15 mouse cellular contexts compared by ENCODE assay signal in the genomic region with DNA sequence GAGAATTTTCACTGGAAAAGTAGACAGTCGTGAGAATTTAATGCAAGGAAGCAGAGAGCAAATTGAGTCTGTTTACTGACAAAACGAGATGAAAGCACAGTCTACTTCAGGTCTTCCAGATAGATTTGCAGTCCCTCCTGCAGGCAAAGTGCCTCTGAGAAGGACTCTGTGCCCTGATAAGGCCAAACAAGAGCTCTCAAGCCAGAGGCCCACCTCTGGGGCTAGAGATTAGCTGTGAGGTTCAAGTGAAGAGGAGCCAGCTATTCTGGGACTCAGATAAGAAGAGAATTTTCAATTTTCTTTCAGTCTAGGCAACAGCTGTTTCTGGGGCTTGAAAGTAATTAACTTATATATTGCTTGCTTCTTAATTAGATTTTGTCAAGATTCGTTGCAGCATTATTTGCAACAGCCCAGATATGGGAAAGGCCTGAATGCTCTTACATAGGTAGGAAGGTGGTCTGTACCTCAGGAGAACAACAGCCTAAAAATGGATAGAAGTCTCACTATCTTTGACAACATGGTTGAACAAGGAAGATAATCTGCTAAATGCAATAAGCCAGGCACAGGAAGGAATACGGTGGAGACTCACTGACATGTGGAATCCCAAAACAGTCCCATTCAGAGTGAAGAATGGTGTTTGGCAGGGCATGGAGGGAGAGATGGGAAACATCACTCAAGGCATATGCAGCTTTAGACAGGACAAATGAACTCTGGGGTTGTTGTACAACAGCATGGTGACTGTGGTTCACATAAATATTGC.
A peak's percentile ranks its signal among the peaks of the same experiment; 100 is the strongest.
DNase-seq lines count a peak whose midpoint lies in the region; ATAC-seq and TF ChIP-seq lines count a peak whose summit lies in the region.
"Had no signal": no experiment of that assay in that cellular context is flagged by ENCODE, and none has a peak within 500 bp of the region (broad histone marks: within the 10 kb centered on the region; RNA-seq: fewer than 3 reads in every experiment).

No protein-coding gene starts in this region.

- ATAC-seq in hindbrain, embryonic 11.5 days (ENCODE audit: low FRiP score): no peak
- 0 out of 2 replicates have a peak, but pooled peaks have one; percentile 62 for ATAC-seq in heart, embryonic 14.5 days (ENCODE audit: insufficient number of reproducible peaks, insufficient read depth, low FRiP score, low read depth)
- ATAC-seq in liver, embryonic 15.5 days (ENCODE audit: insufficient read depth): peak; percentile 99
- ATAC-seq in kidney, embryonic 15.5 days (replicated peaks; ENCODE audit: low FRiP score): no peak

- WGBS in hindbrain, embryonic 10.5 days: 73% methylated on average over 4 of the region's 4 CpGs
- 70% methylated on average over 4 of the region's 4 CpGs for WGBS in hindbrain, embryonic 11.5 days
- WGBS in heart, embryonic 14.5 days: 6% methylated on average over 4 of the region's 4 CpGs
- WGBS in liver, embryonic 15.5 days (ENCODE audit: insufficient replicate concordance): 14% methylated on average over 4 of the region's 4 CpGs
- WGBS in kidney, embryonic 15.5 days: 54% methylated on average over 4 of the region's 4 CpGs

- TF ChIP-seq POLR2A in brain, embryonic 14.5 days (IDR thresholded peaks at IDR 0.05; ENCODE audit: borderline replicate concordance, extremely low read depth, insufficient read depth, insufficient read length, poor library complexity, severe bottlenecking): no peak

- H3K9me3 ChIP-seq in hindbrain, embryonic 10.5 days: no peaks in the 10 kb centered on the region
- H3K9me3 ChIP-seq in hindbrain, embryonic 11.5 days (ENCODE audit: control insufficient read depth, low read length): no peaks in the 10 kb centered on the region
- no peaks in the 10 kb centered on the region for H3K9me3 ChIP-seq in heart, embryonic 14.5 days (ENCODE audit: control insufficient read depth, low read length)
- no peaks in the 10 kb centered on the region for H3K9me3 ChIP-seq in liver, embryonic 15.5 days (replicated peaks)
- no peaks in the 10 kb centered on the region for H3K9me3 ChIP-seq in kidney, embryonic 15.5 days (replicated peaks)
- H3K9me3 ChIP-seq: limb, embryonic 12.5 days; megakaryocyte, embryonic 14.5 days had no signal

- H3K4me2 ChIP-seq in hindbrain, embryonic 11.5 days (replicated peaks; ENCODE audit: low read depth, low read length): no peak overlapping the region
- peak overlapping the region; percentile 50 for H3K4me2 ChIP-seq in heart, embryonic 14.5 days (ENCODE audit: low read length)
- peak overlapping the region; percentile 66 for H3K4me2 ChIP-seq in liver, embryonic 15.5 days
- no peak overlapping the region for H3K4me2 ChIP-seq in kidney, embryonic 15.5 days
- H3K4me2 ChIP-seq: limb, embryonic 12.5 days had no signal

- no peak overlapping the region for H3K9ac ChIP-seq in hindbrain, embryonic 11.5 days (ENCODE audit: low read depth, low read length)
- no peak overlapping the region; the same call in 1 of the 2 replicates for H3K9ac ChIP-seq in heart, embryonic 14.5 days (ENCODE audit: low read length)
- peak overlapping the region; percentile 44; the same call in 1 of the 2 replicates for H3K9ac ChIP-seq in liver, embryonic 15.5 days
- H3K9ac ChIP-seq in kidney, embryonic 15.5 days: no peak overlapping the region
- H3K9ac ChIP-seq: limb, embryonic 12.5 days had no signal

- H3K36me3 ChIP-seq in hindbrain, embryonic 10.5 days: no peaks in the 10 kb centered on the region
- no peaks in the 10 kb centered on the region for H3K36me3 ChIP-seq in hindbrain, embryonic 11.5 days (ENCODE audit: control insufficient read depth, insufficient read depth, low read length)
- no peaks in the 10 kb centered on the region for H3K36me3 ChIP-seq in heart, embryonic 14.5 days (ENCODE audit: control insufficient read depth, insufficient read depth, low read length)
- H3K36me3 ChIP-seq in liver, embryonic 15.5 days (replicated peaks): no peaks in the 10 kb centered on the region
- H3K36me3 ChIP-seq in kidney, embryonic 15.5 days: no peaks in the 10 kb centered on the region
- H3K36me3 ChIP-seq: limb, embryonic 12.5 days had no signal

- H3K4me3 ChIP-seq in hindbrain, embryonic 10.5 days: no peak overlapping the region
- no peak overlapping the region for H3K4me3 ChIP-seq in hindbrain, embryonic 11.5 days (ENCODE audit: low read depth, low read length)
- H3K4me3 ChIP-seq in heart, embryonic 14.5 days (ENCODE audit: control insufficient read depth in 1 of 2, insufficient read depth in 1 of 2, low read depth in 1 of 2, low read length in 2 of 2): no peak overlapping the region
- peak overlapping the region; percentile 32 for H3K4me3 ChIP-seq in liver, embryonic 15.5 days (replicated peaks)
- H3K4me3 ChIP-seq in kidney, embryonic 15.5 days (replicated peaks): no peak overlapping the region
- H3K4me3 ChIP-seq: limb, embryonic 12.5 days; megakaryocyte, embryonic 14.5 days; myocyte had no signal

- no peak for DNase-seq in hindbrain, embryonic 10.5 days (ENCODE audit: low spot score)
- DNase-seq in hindbrain, embryonic 11.5 days (ENCODE audit: low spot score): no peak
- peak; percentile 5 for DNase-seq in brain, embryonic 14.5 days (ENCODE audit: low read depth)
- no peak for DNase-seq in cerebellum, postnatal 4 days (ENCODE audit: low spot score in 2 of 2)
- DNase-seq in embryo, embryonic 10 days (ENCODE audit: low spot score): no peak
- DNase-seq: B cell, adult 2 months; cerebellum, adult 11-12 months; kidney, adult 2 months; right cerebral cortex, postnatal 4 days had no signal

- H3K4me1 ChIP-seq in hindbrain, embryonic 10.5 days (replicated peaks): no peaks in the 10 kb centered on the region
- H3K4me1 ChIP-seq in hindbrain, embryonic 11.5 days (replicated peaks; ENCODE audit: control insufficient read depth, insufficient read depth, low read length): no peaks in the 10 kb centered on the region
- H3K4me1 ChIP-seq in heart, embryonic 14.5 days (ENCODE audit: control insufficient read depth in 2 of 2, insufficient read depth in 2 of 2, low read length in 2 of 2): peaks cover 43 to 77% of the 10 kb centered on the region in 2 experiments
- peaks cover 57% of the 10 kb centered on the region for H3K4me1 ChIP-seq in liver, embryonic 15.5 days (replicated peaks)
- H3K4me1 ChIP-seq in kidney, embryonic 15.5 days: peaks cover 5% of the 10 kb centered on the region; the same call in 1 of the 2 replicates
- H3K4me1 ChIP-seq: limb, embryonic 12.5 days; megakaryocyte, embryonic 14.5 days had no signal

- H3K27me3 ChIP-seq in hindbrain, embryonic 10.5 days (ENCODE audit: insufficient read depth, poor library complexity, severe bottlenecking): no peaks in the 10 kb centered on the region
- H3K27me3 ChIP-seq in hindbrain, embryonic 11.5 days (ENCODE audit: control insufficient read depth, insufficient read depth, low read length): no peaks in the 10 kb centered on the region
- H3K27me3 ChIP-seq in heart, embryonic 14.5 days (ENCODE audit: control insufficient read depth, insufficient read depth, low read length): no peaks in the 10 kb centered on the region
- no peaks in the 10 kb centered on the region for H3K27me3 ChIP-seq in liver, embryonic 15.5 days
- no peaks in the 10 kb centered on the region for H3K27me3 ChIP-seq in kidney, embryonic 15.5 days
- H3K27me3 ChIP-seq: limb, embryonic 12.5 days had no signal

- TF ChIP-seq CTCF in brain, embryonic 14.5 days (IDR thresholded peaks at IDR 0.05; ENCODE audit: borderline replicate concordance, extremely low read depth, insufficient read depth, insufficient read length): no peak

- peak overlapping the region; percentile 23; the same call in 1 of the 2 replicates for H3K27ac ChIP-seq in hindbrain, embryonic 10.5 days
- H3K27ac ChIP-seq in hindbrain, embryonic 11.5 days (ENCODE audit: low read depth, low read length): no peak overlapping the region
- H3K27ac ChIP-seq in heart, embryonic 14.5 days (replicated peaks in 1 of 2; ENCODE audit: control insufficient read depth in 1 of 2, insufficient read depth in 1 of 2, low read depth in 2 of 2, low read length in 2 of 2): peak overlapping the region; percentile 97 to 98
- H3K27ac ChIP-seq in liver, embryonic 15.5 days (replicated peaks): peak overlapping the region; percentile 89
- no peak overlapping the region for H3K27ac ChIP-seq in kidney, embryonic 15.5 days
- H3K27ac ChIP-seq: limb, embryonic 12.5 days had no signal

Comparison
In these comparisons a context has a peak if more than half of its experiments do, and no peak if none do; other contexts are left out.
1. H3K27ac ChIP-seq: peak in hindbrain, embryonic 10.5 days (single experiment), heart, embryonic 14.5 days (2 of 2) and liver, embryonic 15.5 days (single experiment); none in hindbrain, embryonic 11.5 days (single experiment) and kidney, embryonic 15.5 days (single experiment).
2. ATAC-seq: peak in heart, embryonic 14.5 days (single experiment) and liver, embryonic 15.5 days (single experiment); none in hindbrain, embryonic 11.5 days (single experiment) and kidney, embryonic 15.5 days (single experiment).
3. H3K4me2 ChIP-seq: peak in heart, embryonic 14.5 days (single experiment) and liver, embryonic 15.5 days (single experiment); none in hindbrain, embryonic 11.5 days (single experiment) and kidney, embryonic 15.5 days (single experiment).